Mouse (Mus musculus): ENCODE results near the gene Proz. TPM values are rescaled to one million over a fixed set of nuclear protein-coding genes. Genes with fewer than 3 reads are reported as not detected.

The Proz gene
- 0.21 and 0.22 TPM in 2 replicates for total RNA-seq (2012; rRNA removed)

DNA sequence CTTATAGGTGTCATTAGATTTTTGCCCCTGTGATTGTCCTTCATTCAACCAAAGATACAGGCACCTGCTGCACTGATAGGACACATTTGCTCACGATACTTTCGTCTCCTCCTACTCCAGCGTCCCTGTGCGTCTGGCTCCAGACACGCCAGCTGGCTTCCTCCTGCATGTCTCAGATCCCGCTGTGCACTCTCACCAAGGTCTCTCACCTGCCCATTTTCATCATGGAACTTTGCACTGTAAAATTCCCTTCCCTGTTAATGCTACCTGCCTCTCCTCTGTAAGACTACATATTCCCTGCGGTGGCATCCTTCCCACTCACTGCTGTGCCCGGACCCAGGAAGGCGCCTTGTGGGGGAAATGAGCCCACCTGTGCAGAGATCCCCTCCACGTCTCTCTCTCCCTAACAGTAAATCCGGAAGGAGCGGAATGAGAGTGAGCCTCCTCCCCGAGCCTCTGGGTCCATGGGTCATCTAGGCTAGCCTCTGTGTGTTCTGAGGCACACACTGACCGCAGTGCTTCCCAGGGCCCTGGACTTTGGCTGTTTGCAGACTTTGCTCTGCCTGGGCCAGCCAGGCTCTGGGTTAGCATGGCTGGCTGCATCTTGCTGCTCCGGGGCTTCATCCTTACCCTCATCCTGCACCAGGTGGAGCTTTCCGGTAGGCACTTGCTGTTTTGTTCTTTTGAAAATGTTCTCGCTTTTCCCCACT lies at the start of gene Proz:
Gene Proz, plus strand, starts transcription at position 474 of the 710 bp plus-strand sequence.
- Histone ChIP-seq H3K4me3 (ENCODE audit: insufficient read depth in 1 of 2, low read depth in 1 of 2, low read length in 2 of 2, poor library complexity in 1 of 2, severe bottlenecking in 1 of 2) (no peak within 1 kb of the TSS; a peak in 1 of 4 replicates), H3K9me3 (ENCODE audit: control insufficient read depth, insufficient read depth, low read depth, low read length) (no peaks in the 10 kb centered on the region), H3K27ac (ENCODE audit: insufficient read depth, low read depth, low read length, poor library complexity, severe bottlenecking) (no peak within 1 kb of the TSS), H3K9ac (ENCODE audit: insufficient read depth, low read depth, low read length, poor library complexity, severe bottlenecking) (no peak within 1 kb of the TSS), H3K36me3 (ENCODE audit: control insufficient read depth, insufficient read depth, low read length, poor library complexity, severe bottlenecking) (no peaks in the 10 kb centered on the region), H3K4me1 (ENCODE audit: control insufficient read depth in 2 of 2, insufficient read depth in 2 of 2, low read length in 2 of 2, poor library complexity in 1 of 2) (no peaks in the 10 kb centered on the region)
- in situ Hi-C loops (cut with MboI; ENCODE audit: low sequenced_read_pairs in 2 of 2, unreplicated experiment in 2 of 2): no loop called here
- no peak for DNase-seq (ENCODE audit: low read depth, low spot score)
- TF ChIP-seq ZNF384 (IDR thresholded peaks at IDR 0.05; ENCODE audit: low read depth, low read length): no peak

DNA sequence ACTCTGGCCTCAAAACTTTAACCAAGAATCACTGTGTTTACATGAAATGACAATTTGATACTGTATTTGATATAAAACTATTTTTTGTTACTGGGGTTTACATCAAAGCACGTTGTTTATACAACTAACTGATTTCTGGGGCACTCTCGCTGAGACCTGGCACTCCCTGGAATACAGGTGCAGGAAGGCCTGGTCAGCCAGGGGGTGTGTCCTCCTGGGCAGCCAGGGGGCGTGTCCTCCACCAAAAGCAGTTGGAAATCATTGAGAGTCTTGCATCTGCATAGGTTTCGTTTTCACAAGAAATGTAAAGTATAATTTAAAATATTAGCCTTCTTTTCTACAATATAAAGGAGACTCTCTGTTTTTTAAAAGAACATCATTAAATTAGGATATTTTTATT lies 41.2 kb upstream of the Proz start:
- no peaks in the 10 kb centered on the region for H3K4me1 ChIP-seq (ENCODE audit: control insufficient read depth in 2 of 2, insufficient read depth in 2 of 2, low read length in 2 of 2, poor library complexity in 1 of 2)
- no peak overlapping the region for H3K27ac ChIP-seq (ENCODE audit: insufficient read depth, low read depth, low read length, poor library complexity, severe bottlenecking)
- H3K9ac ChIP-seq (ENCODE audit: insufficient read depth, low read depth, low read length, poor library complexity, severe bottlenecking): no peak overlapping the region
- DNase-seq (ENCODE audit: low read depth, low spot score): no peak
- H3K4me3 ChIP-seq (ENCODE audit: insufficient read depth in 1 of 2, low read depth in 1 of 2, low read length in 2 of 2, poor library complexity in 1 of 2, severe bottlenecking in 1 of 2): no peak overlapping the region
- no peaks in the 10 kb centered on the region; the same call in 1 of the 2 replicates for H3K36me3 ChIP-seq (ENCODE audit: control insufficient read depth, insufficient read depth, low read length, poor library complexity, severe bottlenecking)
- no peaks in the 10 kb centered on the region for H3K9me3 ChIP-seq (ENCODE audit: control insufficient read depth, insufficient read depth, low read depth, low read length)
- in situ Hi-C loops (cut with MboI; ENCODE audit: low sequenced_read_pairs in 2 of 2, unreplicated experiment in 2 of 2): no loop called here
- TF ChIP-seq ZNF384 (IDR thresholded peaks at IDR 0.05; ENCODE audit: low read depth, low read length) (no peak), HCFC1 (IDR thresholded peaks at IDR 0.05; ENCODE audit: borderline replicate concordance, insufficient read depth, low read length) (no peak), ZC3H11A (IDR thresholded peaks at IDR 0.05; ENCODE audit: borderline replicate concordance, low read depth, low read length) (no peak), MAFK (IDR thresholded peaks at IDR 0.05; ENCODE audit: insufficient read depth, low read depth, low read length) (no peak), CHD2 (IDR thresholded peaks at IDR 0.05; ENCODE audit: low read depth, low read length) (no peak)

DNA sequence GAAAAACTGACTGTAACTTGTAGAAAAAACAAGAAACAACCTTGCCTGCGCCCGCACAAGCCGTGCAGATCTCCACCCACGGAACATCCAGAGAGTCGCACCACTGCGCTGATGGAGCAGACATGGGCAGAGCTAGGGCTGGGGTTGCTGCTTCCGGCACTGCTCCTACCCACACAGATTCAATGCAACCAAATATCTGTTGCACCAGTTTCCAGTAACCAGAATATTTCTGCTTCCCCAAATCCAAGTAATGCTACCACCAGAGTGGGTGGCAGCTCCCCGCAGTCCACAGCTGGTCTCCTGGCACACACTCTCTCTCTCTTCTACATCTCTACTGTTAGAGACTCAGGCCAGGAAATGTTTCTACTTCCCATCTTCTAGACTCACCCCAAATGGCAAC lies 38.9 kb upstream of the Proz start:
- Histone ChIP-seq H3K27ac (ENCODE audit: insufficient read depth, low read depth, low read length, poor library complexity, severe bottlenecking) (no peak overlapping the region), H3K4me1 (ENCODE audit: control insufficient read depth in 2 of 2, insufficient read depth in 2 of 2, low read length in 2 of 2, poor library complexity in 1 of 2) (no peaks in the 10 kb centered on the region), H3K4me3 (ENCODE audit: insufficient read depth in 1 of 2, low read depth in 1 of 2, low read length in 2 of 2, poor library complexity in 1 of 2, severe bottlenecking in 1 of 2) (no peak overlapping the region), H3K36me3 (ENCODE audit: control insufficient read depth, insufficient read depth, low read length, poor library complexity, severe bottlenecking) (no peaks in the 10 kb centered on the region; the same call in 1 of the 2 replicates), H3K9ac (ENCODE audit: insufficient read depth, low read depth, low read length, poor library complexity, severe bottlenecking) (no peak overlapping the region), H3K9me3 (ENCODE audit: control insufficient read depth, insufficient read depth, low read depth, low read length) (no peaks in the 10 kb centered on the region)
- in situ Hi-C loops (cut with MboI; ENCODE audit: low sequenced_read_pairs in 2 of 2, unreplicated experiment in 2 of 2): no loop called here
- DNase-seq (ENCODE audit: low read depth, low spot score): no peak
- TF ChIP-seq MAFK (IDR thresholded peaks at IDR 0.05; ENCODE audit: insufficient read depth, low read depth, low read length) (no peak), HCFC1 (IDR thresholded peaks at IDR 0.05; ENCODE audit: borderline replicate concordance, insufficient read depth, low read length) (no peak), ZC3H11A (IDR thresholded peaks at IDR 0.05; ENCODE audit: borderline replicate concordance, low read depth, low read length) (no peak), CHD2 (IDR thresholded peaks at IDR 0.05; ENCODE audit: low read depth, low read length) (no peak), ZNF384 (IDR thresholded peaks at IDR 0.05; ENCODE audit: low read depth, low read length) (no peak)

DNA sequence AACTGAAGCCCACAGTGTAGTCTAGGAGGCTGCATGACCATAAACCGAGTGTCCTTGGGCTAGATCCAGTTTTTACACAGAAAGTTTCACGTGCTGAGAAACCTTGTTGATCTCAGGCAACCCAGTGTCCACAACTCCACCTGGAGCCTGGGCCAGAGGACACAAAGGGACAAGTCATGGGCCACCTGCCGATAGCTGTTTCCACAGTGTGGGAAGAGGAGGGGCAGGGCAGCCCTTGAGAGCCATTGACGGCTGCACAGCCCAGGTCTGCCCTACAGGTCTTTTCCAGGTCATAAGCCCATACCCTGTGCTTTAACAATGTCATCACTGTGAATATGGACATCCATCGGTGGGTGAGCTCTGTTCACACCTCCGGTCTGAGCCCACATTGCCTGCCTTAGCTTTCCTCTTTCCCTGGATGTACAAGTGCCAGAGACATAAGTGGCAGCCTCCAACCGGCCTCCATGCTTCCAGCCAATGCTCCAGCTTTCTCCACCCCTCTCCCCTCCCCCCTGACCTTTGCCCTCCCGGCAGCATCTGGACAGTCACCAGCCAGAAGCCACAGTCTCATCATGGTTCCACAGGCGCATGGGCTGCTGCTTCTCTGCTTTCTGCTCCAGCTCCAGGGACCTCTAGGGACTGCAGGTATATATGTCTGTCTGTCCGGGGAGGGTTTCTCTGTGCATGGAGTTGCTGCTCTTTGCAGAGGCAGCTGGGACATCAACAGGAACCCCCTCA lies 35.1 kb upstream of the Proz start, which contains the start of gene F7:
Gene F7, plus strand, starts transcription at position 548 of the 738 bp plus-strand sequence.
- no peak within 1 kb of the TSS for H3K27ac ChIP-seq (ENCODE audit: insufficient read depth, low read depth, low read length, poor library complexity, severe bottlenecking)
- no peak for TF ChIP-seq ZC3H11A (IDR thresholded peaks at IDR 0.05; ENCODE audit: borderline replicate concordance, low read depth, low read length)
- no peak for TF ChIP-seq MAFK (IDR thresholded peaks at IDR 0.05; ENCODE audit: insufficient read depth, low read depth, low read length)
- no peak within 1 kb of the TSS for H3K4me3 ChIP-seq (ENCODE audit: insufficient read depth in 1 of 2, low read depth in 1 of 2, low read length in 2 of 2, poor library complexity in 1 of 2, severe bottlenecking in 1 of 2)
- no peaks in the 10 kb centered on the region for H3K36me3 ChIP-seq (ENCODE audit: control insufficient read depth, insufficient read depth, low read length, poor library complexity, severe bottlenecking)
- no peak for DNase-seq (ENCODE audit: low read depth, low spot score)
- in situ Hi-C loops (cut with MboI; ENCODE audit: low sequenced_read_pairs in 2 of 2, unreplicated experiment in 2 of 2): no loop called here
- no peaks in the 10 kb centered on the region for H3K9me3 ChIP-seq (ENCODE audit: control insufficient read depth, insufficient read depth, low read depth, low read length)
- no peak within 1 kb of the TSS for H3K9ac ChIP-seq (ENCODE audit: insufficient read depth, low read depth, low read length, poor library complexity, severe bottlenecking)
- H3K4me1 ChIP-seq (ENCODE audit: control insufficient read depth in 2 of 2, insufficient read depth in 2 of 2, low read length in 2 of 2, poor library complexity in 1 of 2): no peaks in the 10 kb centered on the region
